Mouse (Mus musculus): ENCODE results near the gene Rsph3a.
A peak's percentile ranks its signal among the peaks of the same experiment; 100 is the strongest.

Gene Rsph3a

DNA sequence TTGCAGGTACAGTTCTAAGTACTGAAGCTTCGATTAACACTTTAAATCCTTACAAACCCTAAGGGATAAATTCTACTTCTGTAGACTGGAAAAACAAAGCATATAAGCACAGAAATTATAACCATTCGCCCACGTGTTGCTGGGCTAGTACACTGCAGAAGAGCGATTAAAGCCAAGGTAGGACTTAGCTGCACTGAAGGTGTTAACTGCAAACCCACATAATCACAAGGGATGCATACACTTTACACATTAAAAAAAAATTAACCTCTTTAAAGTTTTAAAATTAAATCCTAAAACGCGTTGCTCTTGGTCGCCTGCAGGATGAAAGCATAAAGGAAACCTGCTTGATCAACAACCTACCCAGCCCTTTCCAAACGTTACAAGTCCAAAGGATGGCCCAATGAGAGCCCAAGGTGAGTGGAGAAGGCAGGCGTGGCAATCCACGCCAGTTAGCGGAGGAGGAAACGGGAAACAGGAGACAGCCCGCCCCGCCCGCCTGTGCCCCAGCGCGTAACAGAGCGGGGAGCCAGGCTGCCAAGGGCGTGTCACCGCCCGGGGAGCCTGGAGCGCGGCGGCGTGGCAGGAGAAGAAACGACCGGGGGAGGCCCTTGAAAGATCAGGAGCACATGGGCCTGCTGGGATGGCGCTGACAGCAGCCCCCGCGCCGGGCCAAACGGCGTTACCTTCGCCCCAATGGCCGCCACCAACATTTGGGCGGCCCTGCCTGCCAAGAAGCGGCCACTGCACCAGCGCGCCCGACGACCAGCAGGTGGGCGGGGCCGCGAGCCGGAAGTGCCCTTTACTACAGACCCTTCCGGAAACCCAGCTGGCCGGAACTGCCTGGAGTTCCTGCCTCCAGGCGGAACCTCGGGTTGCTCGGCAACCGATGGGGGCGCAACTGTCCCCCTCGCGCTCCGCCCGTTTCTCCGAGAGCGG, at the start of gene Rsph3a:
TSS of gene Rsph3a (plus strand) at position 498 of the 936 bp plus-strand sequence.
- DNase-seq (ENCODE audit: low read depth, low spot score), result peak; percentile 92

DNA sequence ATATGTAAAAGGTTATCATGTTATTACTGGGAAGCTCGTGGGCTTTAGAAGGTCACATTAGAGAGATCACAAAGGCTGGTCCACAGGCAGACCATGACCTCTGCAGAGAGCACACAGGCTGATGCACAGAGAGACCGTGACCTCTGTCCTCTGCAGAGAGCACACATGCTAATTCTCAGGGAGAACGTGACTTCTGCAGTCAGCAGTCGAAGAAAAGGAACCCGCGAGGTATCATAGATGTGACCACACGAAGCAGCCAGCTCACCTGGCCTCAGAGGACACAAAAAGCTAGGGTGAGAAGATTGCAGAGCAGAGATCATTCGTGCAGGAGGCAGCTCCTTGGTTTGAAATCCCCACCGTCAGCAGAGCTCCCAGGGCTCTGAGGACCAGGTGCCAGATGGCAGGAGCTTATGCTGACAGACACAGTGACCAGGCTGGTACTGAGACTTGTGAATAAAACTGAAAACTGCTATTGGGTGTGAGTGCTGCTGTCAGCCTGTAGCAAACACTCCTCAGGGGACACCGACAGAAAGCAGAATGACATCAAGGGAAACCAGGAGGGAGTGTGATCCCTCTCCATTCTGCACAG, 49.3 kb upstream of the Rsph3a start:
- no peak for DNase-seq (ENCODE audit: low read depth, low spot score)

DNA sequence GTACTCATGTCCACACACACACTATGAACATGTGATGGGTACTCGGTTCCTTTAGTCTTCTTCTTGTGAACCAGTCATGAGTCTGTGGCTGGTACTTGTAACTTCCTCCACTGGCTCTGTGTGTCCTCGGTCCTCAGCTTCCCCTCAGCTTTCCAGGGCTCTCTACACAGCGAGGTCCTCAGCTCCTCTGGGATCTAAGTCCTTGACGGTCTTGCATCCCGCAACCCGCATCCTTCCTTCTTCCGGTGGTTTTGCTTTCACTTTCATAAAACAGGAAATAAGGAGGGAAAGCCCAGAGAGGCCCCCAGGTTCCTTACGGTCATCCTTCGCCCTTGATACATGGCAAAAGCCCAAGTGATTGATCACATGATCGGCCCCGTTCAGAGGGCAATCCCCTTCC, 48.3 kb upstream of the Rsph3a start:
- no peak for DNase-seq (ENCODE audit: low read depth, low spot score)

- DNase-seq (ENCODE audit: low read depth, low spot score), result no peak
These were observed 47.7 kb upstream of the Rsph3a start for GRCm38 (mm10) chr17:7897756-7898155.

GRCm38 (mm10) chr17:7899233-7899632, 46.2 kb upstream of the Rsph3a start:
- no peak for DNase-seq (ENCODE audit: low read depth, low spot score)

- DNase-seq (ENCODE audit: low read depth, low spot score), result no peak
These were observed 45.5 kb upstream of the Rsph3a start for GRCm38 (mm10) chr17:7899961-7900360.

DNA sequence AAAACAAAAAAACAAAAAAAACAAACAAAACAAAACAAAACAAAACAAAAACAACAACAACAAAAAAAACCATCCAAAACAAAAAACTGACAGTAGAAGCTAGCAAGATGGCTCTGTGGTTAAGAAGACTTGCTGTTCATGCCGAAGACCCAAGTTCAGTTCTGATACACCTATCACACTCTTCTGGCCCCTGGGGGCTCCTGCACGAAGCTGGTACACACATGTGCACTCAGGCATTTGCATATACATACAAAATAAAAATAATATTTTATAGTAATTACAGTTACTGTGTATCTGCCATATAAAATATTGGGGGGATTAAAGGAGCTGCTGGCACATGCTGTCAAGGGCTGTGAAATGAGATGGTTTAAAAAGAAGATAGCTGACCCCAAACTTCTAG, 43.9 kb upstream of the Rsph3a start:
- DNase-seq (ENCODE audit: low read depth, low spot score), result no peak

GRCm38 (mm10) chr17:7902362-7902761, 43.1 kb upstream of the Rsph3a start:
- DNase-seq (ENCODE audit: low read depth, low spot score), result peak; percentile 42

GRCm38 (mm10) chr17:7904992-7905391, 40.4 kb upstream of the Rsph3a start:
- peak; percentile 26 for DNase-seq (ENCODE audit: low read depth, low spot score)

DNA sequence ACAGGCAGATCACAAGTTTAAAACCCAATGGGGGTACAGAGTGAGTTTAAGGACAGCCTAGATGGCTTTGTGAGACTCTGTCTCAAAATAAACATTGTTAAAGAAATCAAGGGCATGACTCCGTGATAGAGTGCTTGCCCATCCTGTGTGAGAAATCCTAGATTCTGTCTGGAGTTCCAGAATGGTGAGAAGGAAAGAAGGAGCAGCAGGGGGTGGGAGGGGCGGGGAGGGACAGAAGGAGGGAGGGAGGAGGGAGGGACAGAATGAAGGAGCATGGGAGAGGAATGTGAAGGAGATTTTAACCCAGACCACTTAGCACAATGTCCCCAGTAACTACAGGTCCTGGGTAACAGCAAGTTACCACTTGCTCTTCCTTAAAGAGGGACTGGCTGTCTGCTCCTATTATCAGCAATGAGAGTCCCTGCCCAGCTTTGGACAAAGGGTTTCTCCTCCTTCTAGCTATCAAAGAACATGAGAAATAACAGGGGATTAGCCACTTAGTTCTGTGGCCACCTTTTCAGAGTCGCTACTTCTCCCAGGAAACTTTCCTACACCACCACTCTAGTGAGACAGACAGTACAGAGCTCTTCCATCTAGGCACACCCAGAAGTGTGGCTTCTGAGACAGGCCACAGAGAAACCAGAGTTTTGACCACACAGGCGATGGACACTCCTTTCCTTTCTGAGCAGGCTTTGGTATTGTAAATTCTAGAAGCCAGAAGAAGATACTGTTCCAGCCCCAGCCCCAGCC, 39.3 kb upstream of the Rsph3a start:
- DNase-seq (ENCODE audit: low read depth, low spot score), result no peak

- peak; percentile 65 for DNase-seq (ENCODE audit: low read depth, low spot score)
These were observed 30.7 kb upstream of the Rsph3a start for GRCm38 (mm10) chr17:7914596-7915227.

DNA sequence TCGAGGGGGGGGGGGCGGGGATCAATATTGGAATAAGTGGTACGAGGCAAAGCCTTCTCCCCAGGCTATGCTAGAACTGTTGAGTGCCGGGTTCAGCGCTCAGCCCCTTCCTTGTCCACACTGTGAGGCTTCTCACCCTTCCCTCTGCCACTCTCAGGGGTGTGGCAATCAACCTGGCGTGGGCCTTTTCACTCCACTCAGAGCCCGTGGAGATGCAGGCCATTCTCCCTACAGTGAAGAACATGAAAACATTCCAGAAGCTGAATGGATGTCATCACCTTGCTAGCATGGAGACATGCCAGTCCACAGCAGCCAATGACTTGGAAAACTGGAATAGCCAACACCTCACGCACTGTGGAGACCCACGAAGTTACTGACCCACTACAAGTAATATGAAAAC, 29.6 kb upstream of the Rsph3a start:
- no peak for DNase-seq (ENCODE audit: low read depth, low spot score)

DNA sequence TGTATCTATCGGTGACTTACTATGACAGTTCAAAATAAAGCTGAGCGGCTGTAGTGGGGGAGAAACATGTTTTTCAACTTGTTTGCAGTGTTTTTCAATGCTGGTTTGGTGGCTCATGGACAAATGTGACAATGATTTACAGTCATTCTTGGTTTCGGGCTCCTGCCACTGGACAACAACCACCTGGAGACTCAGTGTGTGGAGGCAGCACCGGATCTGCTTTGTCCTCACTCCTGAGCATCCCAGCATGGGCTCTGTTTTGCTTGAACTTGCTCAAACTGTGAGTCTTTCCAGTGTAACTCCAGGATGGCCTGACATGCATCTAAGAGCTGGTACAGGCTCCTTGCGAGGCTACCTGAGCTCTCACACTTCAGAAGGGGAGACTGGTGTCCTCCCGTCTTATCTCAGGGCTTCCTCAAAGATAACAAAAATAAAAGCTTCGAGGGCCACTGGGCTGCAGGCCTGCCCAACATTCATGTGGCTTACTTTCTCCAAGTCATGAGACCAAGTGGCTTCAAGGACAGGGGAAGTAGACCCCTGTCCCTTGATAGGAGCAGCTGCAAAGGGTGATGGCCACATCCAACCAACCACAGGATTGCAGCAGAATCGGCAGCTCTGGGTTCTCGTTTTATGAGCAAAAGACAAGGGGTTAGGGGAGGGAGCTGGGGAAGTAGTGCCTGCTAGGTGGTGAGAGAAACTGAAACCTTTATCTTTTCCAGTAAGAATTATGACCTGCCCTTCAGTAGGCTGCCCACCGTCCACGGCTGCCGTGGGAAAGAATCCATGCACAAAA, 28.4 kb upstream of the Rsph3a start:
- peak; percentile 15 for DNase-seq (ENCODE audit: low read depth, low spot score)

DNA sequence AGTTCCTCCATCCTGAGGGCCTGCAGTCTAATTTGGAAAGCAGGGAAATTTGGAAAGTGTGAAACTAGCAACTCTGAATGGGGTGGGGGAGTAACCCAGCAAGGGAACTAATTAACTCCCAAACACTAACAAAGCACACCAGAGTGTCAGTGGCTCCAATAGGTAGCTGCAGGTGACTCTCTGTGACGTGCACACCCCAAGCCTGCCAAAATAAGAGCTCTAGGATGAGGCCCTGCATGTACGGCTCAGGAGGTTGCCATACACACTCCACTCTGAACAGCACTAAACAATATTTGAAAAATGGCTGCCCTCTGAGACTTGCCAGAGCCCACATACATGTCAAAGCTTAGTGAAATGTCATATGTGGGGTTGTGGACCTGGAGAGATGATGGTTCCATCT, 27.1 kb upstream of the Rsph3a start:
- DNase-seq (ENCODE audit: low read depth, low spot score), result no peak

GRCm38 (mm10) chr17:7919209-7919608, 26.2 kb upstream of the Rsph3a start:
- no peak for DNase-seq (ENCODE audit: low read depth, low spot score)

GRCm38 (mm10) chr17:7922564-7922963, 22.9 kb upstream of the Rsph3a start:
- DNase-seq (ENCODE audit: low read depth, low spot score), result no peak

DNA sequence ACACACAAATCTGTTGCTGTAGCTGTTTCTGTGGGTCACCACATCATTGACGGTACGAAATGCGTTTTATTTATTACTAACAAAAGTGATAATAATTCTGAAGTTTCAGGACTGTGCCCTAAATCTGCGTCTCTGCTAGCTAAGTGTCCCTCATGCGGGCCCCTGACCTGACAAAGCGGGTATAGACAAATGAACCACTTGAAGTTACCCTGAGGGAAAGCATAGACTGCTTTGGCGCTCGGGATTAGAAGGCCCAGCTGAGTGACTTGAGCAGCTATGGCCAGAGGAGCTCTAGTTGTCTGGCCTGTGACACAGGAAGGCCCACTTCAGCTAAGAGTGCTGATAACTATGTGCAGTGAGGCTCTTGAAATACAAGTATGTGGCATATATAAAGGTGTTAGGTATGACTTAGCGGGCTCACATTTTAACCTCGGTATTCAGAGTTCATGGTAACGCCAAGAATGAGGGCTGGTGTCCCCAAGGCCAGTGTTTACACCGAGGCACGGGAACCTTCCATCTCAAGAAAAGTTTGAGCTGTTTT, 21.2 kb upstream of the Rsph3a start:
- no peak for DNase-seq (ENCODE audit: low read depth, low spot score)

GRCm38 (mm10) chr17:7925413-7926160, 19.8 kb upstream of the Rsph3a start, which contains the start of gene Tagap:
Gene Tagap (plus strand): TSS chr17:7926000.
- peak; percentile 88 for DNase-seq (ENCODE audit: low read depth, low spot score)

- DNase-seq (ENCODE audit: low read depth, low spot score), result peak; percentile 84
These were observed 17.6 kb upstream of the Rsph3a start for GRCm38 (mm10) chr17:7927582-7928535.

Data from A20 (cell line).